Mouse (Mus musculus): ENCODE data around the gene H1foo. TPM values are rescaled to one million over a fixed set of nuclear protein-coding genes. Genes with fewer than 3 reads are reported as not detected.
A peak's percentile ranks its signal among the peaks of the same experiment; 100 is the strongest.

H1foo gene
- polyA plus RNA-seq, 1 experiment from 2014 or later, result not detected

- peak; percentile 45 for DNase-seq (ENCODE audit: low spot score)
- 3% methylated on average over 86 of the region's 86 CpGs for WGBS
- Histone ChIP-seq H3K9me3 (replicated peaks) (no peaks in the 10 kb centered on the region), H3K36me3 (no peaks in the 10 kb centered on the region), H3K27ac (replicated peaks) (peak overlapping the region; percentile 65), H3K27me3 (ENCODE audit: low read depth, poor library complexity, severe bottlenecking) (peaks cover 90% of the 10 kb centered on the region), H3K4me1 (peaks cover 62% of the 10 kb centered on the region), H3K4me3 (peak overlapping the region; percentile 63)
Measured at GRCm38 (mm10) chr6:115993463-115994145, 48.9 kb downstream of the H1foo start.

- peak overlapping the region; percentile 65 for H3K27ac ChIP-seq (replicated peaks)
- peaks cover 69% of the 10 kb centered on the region for H3K4me1 ChIP-seq
- H3K27me3 ChIP-seq (ENCODE audit: low read depth, poor library complexity, severe bottlenecking), result peaks cover 83% of the 10 kb centered on the region
- WGBS, result 4% methylated on average over 92 of the region's 93 CpGs
- no peaks in the 10 kb centered on the region for H3K36me3 ChIP-seq
- DNase-seq (ENCODE audit: low spot score), result peak; percentile 50
- H3K9me3 ChIP-seq (replicated peaks), result no peaks in the 10 kb centered on the region
- H3K4me3 ChIP-seq, result peak overlapping the region; percentile 63
Measured at GRCm38 (mm10) chr6:115994146-115994876, 49.6 kb downstream of the H1foo start.

- peaks cover 69% of the 10 kb centered on the region for H3K4me1 ChIP-seq
- peak within 1 kb of the TSS; percentile 63 for H3K4me3 ChIP-seq
- WGBS, result 3% methylated on average over 45 of the region's 51 CpGs
- no peaks in the 10 kb centered on the region for H3K9me3 ChIP-seq (replicated peaks)
- H3K27me3 ChIP-seq (ENCODE audit: low read depth, poor library complexity, severe bottlenecking), result peaks cover 76% of the 10 kb centered on the region
- H3K36me3 ChIP-seq, result no peaks in the 10 kb centered on the region
- H3K27ac ChIP-seq (replicated peaks), result peak within 1 kb of the TSS; percentile 65
- DNase-seq (ENCODE audit: low spot score), result peak; percentile 91
Measured at GRCm38 (mm10) chr6:115994877-115995520, 50.3 kb downstream of the H1foo start, which contains the start of gene Plxnd1. TSS of gene Plxnd1 (minus strand) at chr6:115995005.

GRCm38 (mm10) chr6:115995531-115995941 lies 50.8 kb downstream of the H1foo start:
- Histone ChIP-seq H3K36me3 (no peaks in the 10 kb centered on the region), H3K4me1 (peaks cover 69% of the 10 kb centered on the region), H3K27me3 (ENCODE audit: low read depth, poor library complexity, severe bottlenecking) (peaks cover 71% of the 10 kb centered on the region), H3K27ac (replicated peaks) (peak overlapping the region; percentile 52; the same call in 1 of the 2 replicates), H3K4me3 (peak overlapping the region; percentile 63), H3K9me3 (replicated peaks) (no peaks in the 10 kb centered on the region)
- 71% methylated on average over 4 of the region's 4 CpGs for WGBS
- no peak for DNase-seq (ENCODE audit: low spot score)

DNA sequence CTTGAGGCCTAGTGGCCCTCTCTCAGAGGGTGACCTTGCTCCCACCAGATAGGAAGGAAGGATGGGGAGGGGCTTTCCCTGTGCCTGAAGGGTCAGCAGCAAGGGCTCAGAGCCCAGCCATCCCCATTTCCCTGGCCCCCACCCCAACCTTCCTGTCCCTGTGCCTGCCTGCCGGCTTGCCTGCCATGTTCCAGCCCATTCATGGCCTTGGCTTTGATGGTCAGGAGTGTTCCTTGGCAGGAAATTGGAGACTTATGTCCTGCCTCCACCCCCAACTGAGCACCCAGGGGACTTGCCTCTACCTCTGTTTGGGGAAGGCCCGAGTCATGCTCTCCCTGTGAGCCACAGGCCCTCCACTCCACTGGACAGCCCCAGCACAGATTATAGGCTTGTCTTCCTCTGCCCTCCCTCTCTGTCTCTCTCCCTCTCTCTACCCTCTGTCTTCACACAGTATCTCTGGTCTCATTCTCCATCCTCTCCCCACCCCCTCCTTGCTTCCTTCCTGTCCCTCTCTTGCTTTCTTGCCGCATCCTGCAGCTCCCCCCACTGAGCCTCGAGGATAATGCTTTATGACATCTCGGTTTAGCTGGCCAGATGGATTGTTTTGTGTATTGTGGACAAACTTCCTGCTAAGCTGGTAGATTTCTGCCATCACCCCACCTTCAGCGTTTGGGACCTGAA lies 51.6 kb downstream of the H1foo start:
- 45% methylated on average over 6 of the region's 6 CpGs for WGBS
- Histone ChIP-seq H3K4me3 (0 out of 2 replicates have a peak overlapping the region, but pooled peaks have one; percentile 63), H3K36me3 (no peaks in the 10 kb centered on the region), H3K9me3 (replicated peaks) (no peaks in the 10 kb centered on the region), H3K4me1 (peaks cover 66% of the 10 kb centered on the region), H3K27me3 (ENCODE audit: low read depth, poor library complexity, severe bottlenecking) (peaks cover 63% of the 10 kb centered on the region), H3K27ac (replicated peaks) (0 out of 2 replicates have a peak overlapping the region, but pooled peaks have one; percentile 52)
- no peak for DNase-seq (ENCODE audit: low spot score)

DNA sequence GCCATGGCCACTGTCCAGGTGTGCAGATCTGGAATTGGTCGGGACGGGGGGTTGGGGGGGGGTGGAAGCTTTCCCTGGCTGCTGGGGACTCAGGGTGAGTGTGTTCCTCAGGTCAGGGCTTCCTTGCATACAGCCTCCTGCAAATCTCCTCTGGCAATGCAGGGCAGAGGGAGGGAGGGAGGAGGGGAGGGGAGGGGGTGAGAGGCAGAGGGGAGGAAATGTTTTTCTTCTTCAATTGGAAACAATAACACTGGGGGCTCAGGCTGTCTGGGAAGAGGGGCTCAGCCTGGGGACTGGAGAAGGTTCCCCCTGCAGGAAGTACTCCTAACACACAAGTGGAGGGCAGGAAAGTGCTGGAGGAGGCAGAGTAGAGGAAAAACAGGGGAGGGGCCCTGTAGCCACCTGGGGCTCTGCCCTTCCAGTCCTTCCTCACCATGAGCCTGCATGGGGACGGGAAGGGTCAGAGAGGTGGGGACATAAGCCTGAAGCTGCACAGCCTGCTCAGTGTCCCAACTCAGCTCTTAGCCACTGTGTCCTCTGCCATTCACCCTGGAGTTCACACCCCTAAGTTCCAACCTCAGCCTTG lies 53.1 kb downstream of the H1foo start:
- no peak overlapping the region; the same call in 1 of the 2 replicates for H3K27ac ChIP-seq (replicated peaks)
- no peak for DNase-seq (ENCODE audit: low spot score)
- 24% methylated on average over 3 of the region's 3 CpGs for WGBS
- H3K36me3 ChIP-seq, result no peaks in the 10 kb centered on the region
- H3K9me3 ChIP-seq (replicated peaks), result no peaks in the 10 kb centered on the region
- peaks cover 48% of the 10 kb centered on the region for H3K27me3 ChIP-seq (ENCODE audit: low read depth, poor library complexity, severe bottlenecking)
- H3K4me1 ChIP-seq, result peaks cover 64% of the 10 kb centered on the region
- no peak overlapping the region for H3K4me3 ChIP-seq

DNA sequence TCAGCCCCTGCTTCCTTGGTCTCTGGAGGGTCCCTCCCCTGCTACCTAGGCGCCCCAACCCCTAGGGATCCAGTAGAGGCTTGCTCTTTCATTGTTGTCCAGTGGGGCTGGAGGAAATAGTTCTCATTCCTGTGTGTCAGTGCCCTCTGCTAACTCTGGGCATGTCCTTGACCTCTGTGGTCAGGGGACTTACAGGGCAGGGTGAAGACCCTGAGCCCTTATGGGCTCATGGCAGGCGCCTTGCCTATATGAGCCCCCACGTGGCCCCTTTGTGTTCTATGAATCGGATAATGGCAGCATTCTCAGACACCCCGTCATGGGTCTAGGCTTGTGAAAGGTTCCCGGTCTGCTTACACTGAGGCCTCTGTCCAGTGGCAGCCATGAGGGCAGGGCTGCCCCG lies 54.0 kb downstream of the H1foo start:
- Histone ChIP-seq H3K4me3 (no peak overlapping the region), H3K4me1 (peaks cover 61% of the 10 kb centered on the region), H3K36me3 (no peaks in the 10 kb centered on the region), H3K27me3 (ENCODE audit: low read depth, poor library complexity, severe bottlenecking) (peaks cover 44% of the 10 kb centered on the region), H3K27ac (replicated peaks) (peak overlapping the region; percentile 39; the same call in 1 of the 2 replicates), H3K9me3 (replicated peaks) (no peaks in the 10 kb centered on the region)
- WGBS, result 81% methylated on average over 7 of the region's 7 CpGs
- no peak for DNase-seq (ENCODE audit: low spot score)

DNA sequence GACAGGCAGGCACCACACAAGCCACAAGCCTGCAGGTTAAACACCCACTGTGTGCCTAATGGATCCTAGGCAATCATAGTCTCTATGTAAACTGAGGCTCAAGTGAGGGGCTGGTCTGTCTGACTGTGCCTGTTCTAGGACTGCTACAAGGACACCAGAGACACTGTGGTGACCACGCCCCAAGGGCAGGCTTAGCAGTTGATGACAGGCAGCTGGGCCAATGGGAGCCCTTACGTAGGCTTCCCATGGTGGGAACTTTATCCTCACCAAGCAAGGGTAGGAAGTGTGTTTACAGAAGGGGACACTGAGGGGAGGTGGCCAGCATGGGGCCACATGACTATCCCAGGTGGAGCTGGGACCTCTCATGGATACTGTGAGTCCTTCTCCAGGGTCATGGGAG lies 54.5 kb downstream of the H1foo start:
- 76% methylated on average over 2 of the region's 2 CpGs for WGBS
- H3K9me3 ChIP-seq (replicated peaks), result no peaks in the 10 kb centered on the region
- no peaks in the 10 kb centered on the region for H3K36me3 ChIP-seq
- H3K4me3 ChIP-seq, result no peak overlapping the region
- 0 out of 2 replicates have a peak overlapping the region, but pooled peaks have one; percentile 39 for H3K27ac ChIP-seq (replicated peaks)
- peaks cover 40% of the 10 kb centered on the region for H3K27me3 ChIP-seq (ENCODE audit: low read depth, poor library complexity, severe bottlenecking)
- H3K4me1 ChIP-seq, result peaks cover 61% of the 10 kb centered on the region
- no peak for DNase-seq (ENCODE audit: low spot score)

Other genes with a start within 250 kb of the H1foo start
- gene Tmem40, start 182.5 kb upstream of the H1foo start, polyA plus RNA-seq (2016; fragmentation: Nextera tagmentation; extraction: Ambion mirVana), result 1.6 and 1.9 TPM in 2 replicates
- 56.3 and 57.3 TPM in 2 replicates for gene Cand2, start 170.4 kb upstream of the H1foo start, polyA plus RNA-seq (2016; fragmentation: Nextera tagmentation; extraction: Ambion mirVana)
- 1,558 and 1,869 TPM in 2 replicates for gene Rpl32, start 136.2 kb upstream of the H1foo start, polyA plus RNA-seq (2016; fragmentation: Nextera tagmentation; extraction: Ambion mirVana)
- gene Efcab12, start 106.5 kb upstream of the H1foo start, polyA plus RNA-seq (2016; fragmentation: Nextera tagmentation; extraction: Ambion mirVana), result 1.7 and 2.2 TPM in 2 replicates
- 29.6 and 32.3 TPM in 2 replicates for gene Mbd4, start 91.6 kb upstream of the H1foo start, polyA plus RNA-seq (2016; fragmentation: Nextera tagmentation; extraction: Ambion mirVana)
- 26.8 and 29.6 TPM in 2 replicates for gene Ift122, start 91.5 kb upstream of the H1foo start, polyA plus RNA-seq (2016; fragmentation: Nextera tagmentation; extraction: Ambion mirVana)
- 0.17 and 0.20 TPM in 2 replicates for gene Rho, start 13.2 kb upstream of the H1foo start, polyA plus RNA-seq (2016; fragmentation: Nextera tagmentation; extraction: Ambion mirVana)
- 18.1 and 18.9 TPM in 2 replicates for gene Plxnd1, start 50.1 kb downstream of the H1foo start, polyA plus RNA-seq (2016; fragmentation: Nextera tagmentation; extraction: Ambion mirVana)
- 14.9 and 21.7 TPM in 2 replicates for gene Tmcc1, start 248.5 kb downstream of the H1foo start, polyA plus RNA-seq (2016; fragmentation: Nextera tagmentation; extraction: Ambion mirVana)